Mouse (Mus musculus) forebrain, embryonic 16.5 days (tissue): ENCODE measurements at regions not wholly inside any gene's neighbourhood (a gene's known extent, or its start where the extent isn't known, plus 50 kb on each side); places are given as distances from the start of the nearest gene placed in this dataset.

Experiments used
- ATAC-seq: fragments of 200-750 bp; cut with Nextera tagmentation; 2 replicates; pipeline ENCODE4 v1.8.0; 2017; ENCODE audit warnings: mild to moderate bottlenecking, moderate library complexity
- H3K27ac ChIP-seq: fragments of 300-500 bp; sonication (generic); 2 replicates; pipeline ENCODE4 v1.5.1; 2014; ENCODE audit warnings: low read length, control low read depth
- H3K27me3 ChIP-seq: fragments of 300-500 bp; sonication (generic); replicated peaks from 2 replicates; pipeline ENCODE4 v1.6.1; 2014; ENCODE audit warnings: low read length; ENCODE audit not compliant: control insufficient read depth, insufficient read depth
- H3K36me3 ChIP-seq: fragments of 300-500 bp; sonication (generic); 2 replicates; pipeline ENCODE4 v1.6.1; 2014; ENCODE audit not compliant: control insufficient read depth, insufficient read depth
- H3K4me1 ChIP-seq: fragments of 300-500 bp; sonication (generic); replicated peaks from 2 replicates; pipeline ENCODE4 v1.6.1; 2014; ENCODE audit warnings: low read length; ENCODE audit not compliant: control insufficient read depth, insufficient read depth
- H3K4me2 ChIP-seq: fragments of 300-500 bp; sonication (generic); 2 replicates; pipeline ENCODE4 v1.6.1; 2014; ENCODE audit warnings: mild to moderate bottlenecking, low read length, control low read depth
- H3K4me3 ChIP-seq: fragments of 300-500 bp; sonication (generic); replicated peaks from 2 replicates; pipeline ENCODE4 v1.5.1; 2014; ENCODE audit warnings: mild to moderate bottlenecking, low read length, control low read depth
- H3K9ac ChIP-seq: fragments of 300-500 bp; sonication (generic); replicated peaks from 2 replicates; pipeline ENCODE4 v1.6.1; 2014; ENCODE audit warnings: low read depth, low read length, control low read depth
- H3K9me3 ChIP-seq: fragments of 300-500 bp; sonication (generic); 2 replicates; pipeline ENCODE4 v1.6.1; 2016; ENCODE audit warnings: low read length; ENCODE audit not compliant: control insufficient read depth
- WGBS: fragments of 180-500 bp; shearing (Covaris S2); extraction: QIAGEN DNeasy Blood & Tissue Kit; methylation state at CpG from one replicate; pipeline ENCODE4 v1.1.7; 2014; 5-methylcytosine and 5-hydroxymethylcytosine counted together

- H3K4me3 ChIP-seq = no peak overlapping the region
- no peak for ATAC-seq
These were observed 92.4 kb downstream of the Fam76b start for GRCm38 (mm10) chr9:13919739-13920410.

GRCm38 (mm10) chr9:13920623-13921022 lies 93.1 kb downstream of the Fam76b start:
- 86% methylated on average over 1 of the region's 1 CpGs for WGBS
- Histone ChIP-seq H3K9ac (no peak overlapping the region), H3K4me2 (no peak overlapping the region), H3K9me3 (no peaks in the 10 kb centered on the region), H3K27me3 (no peaks in the 10 kb centered on the region), H3K4me3 (no peak overlapping the region), H3K27ac (no peak overlapping the region), H3K4me1 (peaks cover 4% of the 10 kb centered on the region; the same call in 1 of the 2 replicates), H3K36me3 (no peaks in the 10 kb centered on the region)
- no peak for ATAC-seq

More at GRCm38 (mm10) chr9:13919739-13920410, 92.4 kb downstream of the Fam76b start:
- Histone ChIP-seq H3K4me2 (no peak overlapping the region), H3K4me1 (peaks cover 4% of the 10 kb centered on the region; the same call in 1 of the 2 replicates), H3K36me3 (no peaks in the 10 kb centered on the region), H3K27ac (no peak overlapping the region), H3K9ac (no peak overlapping the region), H3K27me3 (no peaks in the 10 kb centered on the region), H3K9me3 (no peaks in the 10 kb centered on the region)
- 86% methylated on average over 9 of the region's 9 CpGs for WGBS

DNA sequence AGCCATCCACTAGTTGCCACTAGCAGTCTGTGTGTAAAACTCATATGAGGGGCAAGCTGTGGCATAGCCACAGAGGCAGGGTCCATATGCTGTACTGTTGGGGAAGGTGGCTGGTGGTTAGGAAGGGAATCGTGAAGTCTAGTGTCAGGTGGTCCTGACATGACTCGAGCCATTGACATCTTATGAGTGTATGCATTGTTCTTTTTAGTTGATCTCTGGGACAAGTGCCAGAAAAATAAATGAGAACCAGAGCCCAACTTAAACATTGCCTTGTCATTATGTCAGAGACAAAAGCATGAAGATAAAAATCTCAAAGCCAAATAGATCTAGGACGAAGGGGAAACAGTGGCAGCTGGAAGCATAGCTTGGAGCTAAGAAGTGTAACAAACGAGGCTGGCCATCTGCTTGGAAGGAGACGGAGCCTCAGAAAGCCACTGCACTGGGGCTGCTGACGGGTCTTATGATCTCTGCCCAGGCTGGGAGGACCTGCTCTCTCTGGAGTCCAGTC lies 104.5 kb downstream of the Fam76b start:
- WGBS = 13% methylated on average over 6 of the region's 6 CpGs
- 0 out of 2 replicates have a peak, but pooled peaks have one; percentile 36 for ATAC-seq
- no peak overlapping the region for H3K4me3 ChIP-seq
- no peak overlapping the region for H3K4me2 ChIP-seq
- H3K27ac ChIP-seq = no peak overlapping the region
- H3K36me3 ChIP-seq = no peaks in the 10 kb centered on the region
- no peaks in the 10 kb centered on the region for H3K9me3 ChIP-seq
- H3K4me1 ChIP-seq = no peaks in the 10 kb centered on the region
- no peaks in the 10 kb centered on the region for H3K27me3 ChIP-seq
- no peak overlapping the region for H3K9ac ChIP-seq

GRCm38 (mm10) chr9:13933404-13933803 lies 105.9 kb downstream of the Fam76b start:
- H3K9me3 ChIP-seq = no peaks in the 10 kb centered on the region
- 71% methylated on average over 6 of the region's 6 CpGs for WGBS
- no peak overlapping the region for H3K4me3 ChIP-seq
- H3K36me3 ChIP-seq = no peaks in the 10 kb centered on the region
- no peaks in the 10 kb centered on the region for H3K27me3 ChIP-seq
- H3K4me1 ChIP-seq = no peaks in the 10 kb centered on the region
- H3K27ac ChIP-seq = no peak overlapping the region
- no peak overlapping the region for H3K4me2 ChIP-seq
- H3K9ac ChIP-seq = no peak overlapping the region
- ATAC-seq = no peak

DNA sequence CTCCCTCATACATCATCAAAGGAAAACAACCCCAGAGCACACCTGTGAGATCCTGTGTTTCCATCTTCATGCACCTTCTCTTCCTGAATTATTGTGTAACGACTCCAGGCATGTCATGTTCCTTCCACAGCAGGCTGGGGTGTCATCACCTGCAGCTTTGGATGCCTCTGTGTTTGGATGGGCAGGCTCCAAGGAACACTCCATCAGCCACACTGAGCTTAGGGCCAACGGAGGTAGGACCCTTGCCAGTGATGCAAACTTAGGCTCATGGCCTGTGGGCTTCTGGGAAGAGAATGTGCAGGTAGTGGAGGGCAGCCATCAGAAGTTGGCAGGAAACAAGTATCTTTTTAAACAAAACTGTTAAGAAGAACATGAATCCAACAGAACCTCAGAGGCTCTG lies 109.8 kb downstream of the Fam76b start:
- 85% methylated on average over 2 of the region's 2 CpGs for WGBS
- Histone ChIP-seq H3K4me3 (no peak overlapping the region), H3K4me2 (no peak overlapping the region), H3K27me3 (no peaks in the 10 kb centered on the region), H3K4me1 (no peaks in the 10 kb centered on the region), H3K9ac (no peak overlapping the region), H3K36me3 (no peaks in the 10 kb centered on the region), H3K9me3 (no peaks in the 10 kb centered on the region), H3K27ac (no peak overlapping the region)
- ATAC-seq = no peak

- H3K4me1 ChIP-seq = no peaks in the 10 kb centered on the region
- no peak overlapping the region for H3K9ac ChIP-seq
- no peak overlapping the region for H3K4me3 ChIP-seq
- no peak overlapping the region for H3K4me2 ChIP-seq
- 86% methylated on average over 3 of the region's 3 CpGs for WGBS
- no peaks in the 10 kb centered on the region for H3K27me3 ChIP-seq
- no peaks in the 10 kb centered on the region for H3K9me3 ChIP-seq
- no peak for ATAC-seq
- H3K27ac ChIP-seq = no peak overlapping the region
- no peaks in the 10 kb centered on the region for H3K36me3 ChIP-seq
These were observed 119.0 kb downstream of the Fam76b start for GRCm38 (mm10) chr9:13946519-13946918.

DNA sequence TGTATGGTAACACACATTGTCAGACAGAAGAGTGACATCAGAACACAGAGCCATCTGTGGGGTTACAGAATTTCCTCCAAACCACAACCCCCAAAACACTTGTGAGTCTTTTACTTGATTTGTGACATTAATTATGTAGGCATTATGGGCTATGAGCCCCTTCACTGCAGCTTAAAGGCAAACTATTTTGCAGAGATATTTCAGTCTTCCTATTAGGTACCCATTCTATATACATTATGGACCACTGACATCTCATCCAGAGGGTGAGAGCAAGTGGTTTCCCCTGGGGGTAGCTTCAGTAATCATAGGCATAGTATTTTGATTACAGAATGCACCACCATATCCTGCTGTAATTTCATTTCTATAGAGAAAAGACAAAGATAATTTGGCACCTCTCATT lies 124.6 kb downstream of the Fam76b start:
- H3K9ac ChIP-seq = no peak overlapping the region
- no peaks in the 10 kb centered on the region for H3K9me3 ChIP-seq
- no peaks in the 10 kb centered on the region for H3K4me1 ChIP-seq
- no peak for ATAC-seq
- no peaks in the 10 kb centered on the region for H3K36me3 ChIP-seq
- H3K27me3 ChIP-seq = no peaks in the 10 kb centered on the region
- no peak overlapping the region for H3K4me2 ChIP-seq
- H3K27ac ChIP-seq = no peak overlapping the region
- no peak overlapping the region for H3K4me3 ChIP-seq

DNA sequence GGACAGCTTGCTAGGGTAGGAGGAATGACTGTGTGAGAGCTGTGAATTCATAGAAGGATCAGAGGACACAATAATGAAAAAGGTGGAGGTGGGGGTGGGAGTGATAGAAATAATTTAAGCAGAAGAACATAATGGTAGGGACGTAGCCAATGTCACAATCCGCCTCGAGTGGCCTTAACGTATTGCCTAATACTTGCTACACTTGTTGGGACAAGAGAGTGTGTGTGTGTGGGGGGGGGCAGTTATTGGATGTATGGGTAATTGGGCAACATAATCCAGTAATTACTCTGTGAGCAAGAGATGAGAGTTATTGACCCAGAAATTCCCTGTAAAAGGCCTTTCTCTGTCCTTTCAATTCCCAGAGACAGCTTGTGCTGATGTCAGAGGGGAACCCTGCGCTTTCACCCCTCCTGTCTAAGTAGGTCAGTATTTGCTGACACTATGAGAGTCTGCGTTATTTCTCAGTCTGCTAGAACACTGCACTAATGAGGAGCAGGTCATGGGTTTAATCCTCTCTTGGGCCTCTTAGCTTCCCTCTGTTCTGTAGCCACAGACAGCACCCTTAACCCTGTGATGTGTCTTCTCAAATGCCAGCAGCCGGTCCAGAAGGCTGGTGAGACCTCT lies 135.7 kb downstream of the Fam76b start:
- 21% methylated on average over 7 of the region's 7 CpGs for WGBS
- no peak for ATAC-seq
- H3K4me3 ChIP-seq = no peak overlapping the region
- no peaks in the 10 kb centered on the region for H3K27me3 ChIP-seq
- H3K4me1 ChIP-seq = no peaks in the 10 kb centered on the region
- no peak overlapping the region for H3K4me2 ChIP-seq
- no peaks in the 10 kb centered on the region for H3K9me3 ChIP-seq
- H3K36me3 ChIP-seq = no peaks in the 10 kb centered on the region
- no peak overlapping the region for H3K9ac ChIP-seq
- H3K27ac ChIP-seq = no peak overlapping the region

DNA sequence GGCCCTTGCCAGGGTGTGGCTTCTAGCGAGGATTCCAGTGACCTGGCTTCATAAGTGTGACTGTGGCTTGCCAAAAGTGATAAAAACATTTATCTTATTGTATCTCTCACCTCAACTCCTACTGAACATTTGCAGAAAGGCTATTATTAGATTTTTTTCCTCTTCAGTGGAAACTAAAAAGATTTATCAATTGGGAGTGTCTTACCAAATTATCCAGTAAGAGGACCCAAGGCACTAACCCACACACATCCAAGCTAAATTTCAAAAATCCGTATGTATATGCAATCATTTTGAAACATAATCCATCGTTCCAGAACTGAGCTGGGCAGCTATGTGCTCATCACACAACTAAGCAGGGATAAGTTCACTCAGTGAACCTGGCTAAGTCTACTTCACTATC lies 136.3 kb downstream of the Fam76b start:
- Histone ChIP-seq H3K4me2 (no peak overlapping the region), H3K4me3 (no peak overlapping the region), H3K27me3 (no peaks in the 10 kb centered on the region), H3K9ac (no peak overlapping the region), H3K9me3 (no peaks in the 10 kb centered on the region), H3K27ac (no peak overlapping the region), H3K36me3 (no peaks in the 10 kb centered on the region), H3K4me1 (no peaks in the 10 kb centered on the region)
- 72% methylated on average over 3 of the region's 3 CpGs for WGBS
- ATAC-seq = no peak
